Mouse (Mus musculus) heart, embryonic 11.5 days (tissue): ENCODE measurements around the gene Arhgef3. TPM values are rescaled to one million over a fixed set of nuclear protein-coding genes. Genes with fewer than 3 reads are reported as not detected.

Source experiments
- ATAC-seq: fragments of 200-750 bp; cut with Nextera tagmentation; replicated peaks from 2 replicates; pipeline ENCODE4 v1.8.0; 2017; ENCODE audit warnings: moderate library complexity; ENCODE audit not compliant: insufficient number of reproducible peaks, low FRiP score, low TSS enrichment
- H3K27ac ChIP-seq: fragments of 300-500 bp; sonication (generic); 2 replicates; pipeline ENCODE4 v1.5.1; 2014; ENCODE audit warnings: mild to moderate bottlenecking, low read depth, low read length
- H3K27me3 ChIP-seq: fragments of 300-500 bp; sonication (generic); 2 replicates; pipeline ENCODE4 v1.6.1; 2014; ENCODE audit warnings: mild to moderate bottlenecking, low read length, mixed read lengths; ENCODE audit not compliant: control insufficient read depth, insufficient read depth
- H3K36me3 ChIP-seq: fragments of 300-500 bp; sonication (generic); 2 replicates; pipeline ENCODE4 v1.6.1; 2014; ENCODE audit warnings: mild to moderate bottlenecking, low read length, moderate library complexity, mixed read lengths; ENCODE audit not compliant: control insufficient read depth, insufficient read depth
- H3K4me1 ChIP-seq: fragments of 300-500 bp; sonication (generic); 2 replicates; pipeline ENCODE4 v1.6.1; 2014; ENCODE audit warnings: low read length; ENCODE audit not compliant: control insufficient read depth, insufficient read depth
- H3K4me2 ChIP-seq: fragments of 300-500 bp; sonication (generic); 2 replicates; pipeline ENCODE4 v1.6.1; 2014; ENCODE audit warnings: mild to moderate bottlenecking, moderate library complexity
- H3K4me3 ChIP-seq: fragments of 300-500 bp; sonication (generic); 2 replicates; pipeline ENCODE4 v1.5.1; 2014; ENCODE audit warnings: low read depth, low read length
- H3K9ac ChIP-seq: fragments of 300-500 bp; sonication (generic); 2 replicates; pipeline ENCODE4 v1.6.1; 2014; ENCODE audit warnings: mild to moderate bottlenecking, low read depth, low read length, moderate library complexity
- H3K9me3 ChIP-seq: fragments of 300-500 bp; sonication (generic); replicated peaks from 2 replicates; pipeline ENCODE4 v1.6.1; 2016; ENCODE audit warnings: low read length; ENCODE audit not compliant: control insufficient read depth
- WGBS: fragments of 180-500 bp; shearing (Covaris S2); extraction: QIAGEN DNeasy Blood & Tissue Kit; methylation state at CpG from one replicate; pipeline ENCODE4 v1.1.7; 2014; ENCODE audit not compliant: insufficient replicate concordance; 5-methylcytosine and 5-hydroxymethylcytosine counted together
- polyA plus RNA-seq: library from polyadenylated mRNA; unstranded; fragments of >200 nt; fragmentation: Nextera tagmentation; extraction: Ambion mirVana; gene quantifications from 2 replicates; pipeline ENCODE4 v1.2.1, GENCODE M21; 2014

Arhgef3 gene
- polyA plus RNA-seq, 1 experiment from 2014 or later: 10.1 TPM

DNA sequence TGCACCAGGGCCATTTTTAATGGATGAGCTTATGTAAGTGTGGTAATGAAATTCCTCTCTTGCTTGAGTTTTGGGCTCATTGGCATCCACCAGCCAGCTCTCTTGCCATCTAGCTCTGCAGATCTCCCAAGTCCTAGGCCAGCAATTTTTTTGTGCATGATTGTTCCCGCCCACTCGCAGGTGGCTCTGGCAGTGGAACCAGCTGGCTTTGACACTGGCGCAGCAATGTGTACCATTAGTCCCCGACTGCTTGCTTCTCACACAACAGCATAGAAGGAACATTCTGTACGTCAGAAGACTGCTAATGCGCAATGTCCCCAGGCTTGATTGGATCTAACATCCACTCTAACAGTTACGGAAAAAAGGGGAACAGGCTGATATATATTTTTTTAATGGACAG is 105.0 kb downstream of the Arhgef3 start:
- no peaks in the 10 kb centered on the region for H3K36me3 ChIP-seq
- H3K9me3 ChIP-seq: no peaks in the 10 kb centered on the region
- H3K9ac ChIP-seq: no peak overlapping the region
- H3K4me1 ChIP-seq: no peaks in the 10 kb centered on the region
- no peak overlapping the region for H3K27ac ChIP-seq
- 82% methylated on average over 7 of the region's 7 CpGs for WGBS
- H3K27me3 ChIP-seq: no peaks in the 10 kb centered on the region
- no peak overlapping the region for H3K4me2 ChIP-seq
- no peak overlapping the region for H3K4me3 ChIP-seq
- ATAC-seq: no peak

- no peaks in the 10 kb centered on the region for H3K27me3 ChIP-seq
- no peak overlapping the region for H3K4me2 ChIP-seq
- H3K9ac ChIP-seq: no peak overlapping the region
- no peaks in the 10 kb centered on the region for H3K4me1 ChIP-seq
- 81% methylated on average over 12 of the region's 12 CpGs for WGBS
- no peak overlapping the region for H3K4me3 ChIP-seq
- H3K36me3 ChIP-seq: no peaks in the 10 kb centered on the region
- H3K9me3 ChIP-seq: no peaks in the 10 kb centered on the region
- no peak for ATAC-seq
- no peak overlapping the region for H3K27ac ChIP-seq
These were observed 105.6 kb downstream of the Arhgef3 start for GRCm38 (mm10) chr14:27220297-27220696.

GRCm38 (mm10) chr14:27224636-27225035 is 109.9 kb downstream of the Arhgef3 start:
- Histone ChIP-seq H3K27me3 (no peaks in the 10 kb centered on the region), H3K4me1 (peaks cover 9% of the 10 kb centered on the region), H3K9ac (no peak overlapping the region), H3K4me3 (no peak overlapping the region), H3K4me2 (no peak overlapping the region), H3K9me3 (no peaks in the 10 kb centered on the region), H3K27ac (no peak overlapping the region), H3K36me3 (no peaks in the 10 kb centered on the region)
- no peak for ATAC-seq
- WGBS: 80% methylated on average over 7 of the region's 7 CpGs

GRCm38 (mm10) chr14:27226288-27226687 is 111.6 kb downstream of the Arhgef3 start:
- Histone ChIP-seq H3K27me3 (no peaks in the 10 kb centered on the region), H3K4me1 (peaks cover 26% of the 10 kb centered on the region), H3K4me2 (no peak overlapping the region), H3K9me3 (no peaks in the 10 kb centered on the region), H3K27ac (no peak overlapping the region), H3K36me3 (no peaks in the 10 kb centered on the region), H3K9ac (no peak overlapping the region), H3K4me3 (no peak overlapping the region)
- 74% methylated on average over 3 of the region's 3 CpGs for WGBS
- ATAC-seq: no peak

GRCm38 (mm10) chr14:27228288-27228687 is 113.6 kb downstream of the Arhgef3 start:
- Histone ChIP-seq H3K27me3 (no peaks in the 10 kb centered on the region), H3K9ac (no peak overlapping the region), H3K9me3 (no peaks in the 10 kb centered on the region), H3K4me3 (no peak overlapping the region), H3K27ac (no peak overlapping the region), H3K36me3 (no peaks in the 10 kb centered on the region), H3K4me1 (peaks cover 29% of the 10 kb centered on the region), H3K4me2 (no peak overlapping the region)
- no peak for ATAC-seq
- WGBS: 60% methylated on average over 2 of the region's 2 CpGs

DNA sequence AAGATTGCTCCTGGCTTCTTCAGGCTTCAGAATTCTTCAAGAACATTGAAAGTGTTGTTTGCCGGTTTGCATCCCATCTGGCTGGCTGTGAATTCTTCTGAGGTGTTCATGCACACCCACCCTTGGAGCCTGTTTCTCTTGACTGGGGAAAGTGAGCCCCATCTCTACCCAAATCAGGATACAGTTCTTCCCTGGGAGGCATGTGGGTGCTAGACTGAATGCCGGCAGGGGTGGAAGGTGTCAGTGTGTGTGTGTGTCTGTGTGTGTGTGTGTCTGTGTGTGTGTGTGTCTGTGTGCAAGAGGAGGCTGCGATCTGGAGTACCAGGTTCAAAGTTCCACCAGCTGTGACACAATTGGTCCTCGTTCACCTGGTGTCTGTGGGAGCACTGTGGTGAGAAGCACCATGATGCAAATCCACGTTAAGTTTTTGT is 114.3 kb downstream of the Arhgef3 start:
- peaks cover 29% of the 10 kb centered on the region for H3K4me1 ChIP-seq
- no peak overlapping the region for H3K4me2 ChIP-seq
- H3K9ac ChIP-seq: no peak overlapping the region
- no peaks in the 10 kb centered on the region for H3K27me3 ChIP-seq
- no peaks in the 10 kb centered on the region for H3K9me3 ChIP-seq
- ATAC-seq: no peak
- H3K4me3 ChIP-seq: no peak overlapping the region
- H3K36me3 ChIP-seq: no peaks in the 10 kb centered on the region
- H3K27ac ChIP-seq: no peak overlapping the region
- WGBS: 56% methylated on average over 5 of the region's 5 CpGs

- peak; percentile 63; the same call in 1 of the 2 replicates for ATAC-seq
- H3K4me2 ChIP-seq: 0 out of 2 replicates have a peak overlapping the region, but pooled peaks have one; percentile 25
- H3K36me3 ChIP-seq: no peaks in the 10 kb centered on the region
- no peak overlapping the region for H3K4me3 ChIP-seq
- peaks cover 29% of the 10 kb centered on the region for H3K4me1 ChIP-seq
- 18% methylated on average over 16 of the region's 16 CpGs for WGBS
- peak overlapping the region; percentile 81 for H3K27ac ChIP-seq
- no peaks in the 10 kb centered on the region for H3K9me3 ChIP-seq
- H3K9ac ChIP-seq: 0 out of 2 replicates have a peak overlapping the region, but pooled peaks have one; percentile 24
- no peaks in the 10 kb centered on the region for H3K27me3 ChIP-seq
These were observed 114.9 kb downstream of the Arhgef3 start for GRCm38 (mm10) chr14:27229441-27230147.

GRCm38 (mm10) chr14:27230262-27231022 is 115.7 kb downstream of the Arhgef3 start:
- H3K9me3 ChIP-seq: no peaks in the 10 kb centered on the region
- peak overlapping the region; percentile 81 for H3K27ac ChIP-seq
- 17% methylated on average over 18 of the region's 18 CpGs for WGBS
- no peak overlapping the region for H3K4me3 ChIP-seq
- peaks cover 29% of the 10 kb centered on the region for H3K4me1 ChIP-seq
- peak overlapping the region; percentile 11 for H3K4me2 ChIP-seq
- no peak overlapping the region for H3K9ac ChIP-seq
- peak; percentile 51; the same call in 1 of the 2 replicates for ATAC-seq
- no peaks in the 10 kb centered on the region for H3K36me3 ChIP-seq
- no peaks in the 10 kb centered on the region for H3K27me3 ChIP-seq
